Mouse (Mus musculus) spleen, adult 12 weeks (tissue): Measurements from ENCODE around the gene Tgm5.
"Not testable (repeated sequence)": the region's sequence is repeated elsewhere in the genome, so short reads cannot be mapped to it uniquely, and the experiment has no call there.

Experiments used
- DNase-seq: peaks from one replicate; pipeline ENCODE4 v3.0.0; 2022; ENCODE audit warnings: low spot score

The Tgm5 gene

DNA sequence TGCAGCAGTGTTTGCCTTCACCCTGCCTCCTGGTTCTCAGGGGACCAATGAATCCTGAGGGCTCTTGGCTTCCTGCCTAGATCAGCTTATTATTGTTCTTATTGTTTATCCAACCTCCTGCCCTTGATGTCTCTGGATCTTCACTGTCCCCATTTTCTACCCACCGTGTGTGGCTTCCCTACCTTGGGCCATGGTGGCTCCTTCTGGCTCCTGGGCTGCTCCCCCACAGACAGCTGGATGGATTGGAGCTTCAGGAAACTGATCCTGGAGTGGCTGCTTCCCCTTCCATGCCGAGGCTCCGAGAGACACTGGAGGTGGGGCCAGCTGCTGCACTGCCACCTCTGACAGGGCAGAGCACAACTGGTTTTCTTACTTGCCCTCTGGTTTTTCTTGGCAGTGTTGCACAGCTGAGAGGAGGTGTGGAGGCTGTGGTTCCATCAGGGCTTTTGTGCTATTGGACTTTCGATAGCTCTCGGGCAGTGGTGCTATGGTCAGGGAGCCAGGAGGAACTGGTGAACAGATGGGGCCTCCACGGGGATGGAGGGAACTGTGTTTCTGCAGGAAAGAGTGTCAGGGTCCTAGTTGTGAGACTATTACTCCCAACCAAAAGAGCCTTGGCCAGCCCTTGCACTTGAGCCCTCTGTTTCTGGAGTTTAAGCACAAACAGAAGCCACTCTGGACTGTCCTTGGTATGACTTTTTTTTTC lies at the start of gene Tgm5:
Gene Tgm5 (minus strand): TSS at position 362 of the 706 bp plus-strand sequence.
- DNase-seq = no peak

DNA sequence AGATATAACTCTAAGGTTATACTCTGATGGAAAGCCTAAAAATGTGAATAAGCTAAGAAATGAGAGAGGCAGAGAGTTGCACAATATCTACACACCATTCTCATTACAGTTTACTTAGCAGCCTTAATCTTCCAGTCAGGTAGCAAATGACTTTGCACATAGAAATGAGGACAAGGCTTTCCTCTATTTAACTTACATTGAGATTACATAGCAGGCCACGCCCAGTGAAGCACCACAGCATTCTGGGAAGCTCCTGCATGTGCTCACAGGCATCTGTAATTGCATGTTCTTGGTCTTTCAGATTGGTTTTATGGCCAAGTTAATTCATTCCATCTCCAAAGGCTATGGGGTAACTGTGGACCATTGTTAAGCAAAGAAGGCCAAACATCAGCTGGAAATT lies 47.2 kb upstream of the Tgm5 start:
- no peak for DNase-seq

DNA sequence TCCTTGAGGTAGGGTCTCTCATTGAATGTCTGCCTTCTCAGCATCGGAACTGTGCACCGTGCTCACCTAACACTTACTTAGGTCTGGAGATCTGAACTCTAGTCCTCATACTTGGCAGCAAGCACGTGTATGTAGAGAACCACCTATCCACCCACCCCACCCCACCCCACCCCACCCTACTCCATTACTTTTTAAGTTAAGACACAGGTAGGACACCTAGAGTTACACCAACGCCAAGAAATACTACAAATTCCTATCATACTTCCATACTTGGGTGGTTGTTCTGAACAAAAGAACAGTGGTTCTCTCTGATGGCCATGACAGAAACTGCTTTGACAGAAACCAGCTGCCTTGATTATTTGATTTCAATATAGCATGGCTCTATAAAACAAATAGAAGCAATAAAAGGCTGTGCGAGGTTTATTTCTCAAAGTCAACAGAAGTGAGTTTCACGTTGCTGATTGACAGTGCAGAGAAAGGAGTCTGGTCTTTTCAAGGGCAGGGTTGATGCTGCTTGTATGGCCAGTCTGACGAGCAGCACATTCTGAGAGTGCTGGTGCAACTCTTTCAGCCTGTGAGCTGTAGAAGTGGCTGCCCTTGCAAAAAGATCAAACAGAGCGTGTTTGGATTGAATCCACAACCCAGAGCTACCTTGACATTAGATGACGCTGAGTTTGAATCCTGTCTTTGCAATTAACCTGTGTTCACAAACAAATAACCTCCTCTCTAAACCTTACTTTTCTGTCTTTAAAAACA lies 43.4 kb upstream of the Tgm5 start:
- DNase-seq = no peak

DNA sequence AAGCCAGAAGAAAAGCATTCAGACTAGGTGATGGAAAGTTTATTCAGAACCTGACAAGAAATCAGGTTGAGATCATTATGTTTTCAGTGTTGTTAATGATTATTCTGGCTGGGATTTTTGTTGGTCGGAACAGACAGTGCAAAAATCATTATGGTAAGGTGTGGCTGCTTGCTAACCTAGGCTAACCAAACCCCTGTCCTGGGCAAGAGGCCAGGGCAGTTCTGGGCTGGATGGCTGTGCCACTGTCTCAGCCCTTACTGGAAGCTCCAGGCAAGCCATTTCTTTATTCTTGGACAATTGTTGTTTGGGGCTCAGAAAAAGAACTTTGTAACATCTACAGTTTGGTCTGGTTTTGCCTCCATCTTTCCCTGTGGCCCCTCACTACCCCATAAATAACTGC lies 41.9 kb upstream of the Tgm5 start:
- no peak for DNase-seq

DNA sequence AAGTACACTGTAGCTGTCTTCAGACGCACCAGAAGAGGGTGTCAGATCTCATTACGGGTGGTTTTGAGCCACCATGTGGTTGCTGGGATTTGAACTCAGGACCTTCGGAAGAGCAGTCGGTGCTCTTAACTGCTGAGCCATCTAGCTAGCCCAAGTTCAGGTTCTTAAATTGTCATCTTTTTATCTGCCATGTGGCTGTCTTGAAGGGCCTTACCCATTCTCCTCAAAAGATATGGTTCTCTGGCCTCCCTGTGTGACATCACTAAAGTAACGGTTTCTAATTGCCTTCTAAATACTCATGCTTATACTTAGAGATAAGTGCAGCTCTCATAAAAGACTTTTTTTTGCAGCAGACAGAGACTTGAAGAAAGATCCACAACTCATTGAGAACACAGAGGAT lies 40.7 kb upstream of the Tgm5 start:
- DNase-seq = not testable (repeated sequence)

DNA sequence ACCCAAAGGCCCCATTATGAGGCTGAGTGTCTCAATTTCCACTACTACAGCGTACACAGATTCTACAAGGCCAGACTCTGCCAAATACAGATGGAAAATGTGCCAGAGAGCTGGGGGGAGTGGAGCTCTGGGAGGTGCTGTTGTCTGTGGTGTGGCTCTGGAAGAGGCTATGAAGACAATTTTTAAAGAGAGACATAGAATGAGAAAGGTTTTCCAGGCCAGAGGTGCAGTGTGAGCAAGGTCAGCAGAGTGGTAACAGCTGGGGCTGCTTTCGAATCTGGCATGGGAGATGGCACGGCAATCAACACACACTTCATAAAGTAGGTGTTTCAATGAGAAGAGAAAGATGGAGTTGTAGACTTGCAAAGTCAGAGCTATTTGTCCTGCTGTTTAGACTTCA lies 33.6 kb upstream of the Tgm5 start:
- DNase-seq = no peak

DNA sequence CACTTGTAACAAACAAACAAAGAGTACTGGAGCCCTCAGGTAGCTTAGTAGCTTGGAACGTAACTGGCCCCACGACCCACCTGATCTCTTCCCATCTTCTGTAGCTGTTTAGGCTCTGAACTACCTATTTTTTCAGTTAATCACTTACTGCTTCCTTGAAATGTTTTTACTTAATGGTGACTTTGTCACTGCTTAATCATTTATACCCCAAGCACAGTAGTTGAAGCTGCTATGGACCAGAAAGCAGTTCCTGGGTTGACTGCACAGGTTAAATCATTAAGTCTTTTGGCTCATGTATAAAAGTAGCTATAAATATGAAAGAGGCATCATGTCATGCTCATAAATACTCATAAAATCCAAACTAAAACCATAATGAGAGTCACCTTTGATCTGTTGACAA lies 29.8 kb upstream of the Tgm5 start:
- no peak for DNase-seq

DNA sequence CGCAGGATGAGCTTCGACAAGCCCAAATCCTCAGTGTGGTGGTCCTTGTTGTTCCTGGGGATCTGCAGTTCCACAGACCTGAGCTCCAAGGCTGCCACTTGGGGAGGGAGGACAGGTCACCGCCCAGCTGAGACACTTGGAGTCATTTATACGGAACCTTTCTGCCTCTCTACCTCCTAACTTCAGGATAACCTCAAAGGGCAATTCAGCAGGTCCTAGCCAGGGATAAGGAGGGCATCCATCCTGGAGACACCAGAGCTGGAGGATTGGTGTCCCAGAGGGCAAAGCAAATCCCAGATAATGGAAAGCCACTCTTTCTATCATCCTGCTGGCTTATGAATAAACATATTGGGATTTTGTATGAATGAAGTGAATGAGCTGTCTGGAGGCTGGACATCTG lies 24.1 kb upstream of the Tgm5 start, which contains the start of gene Tgm7:
Gene Tgm7 (minus strand): TSS at position 101 of the 400 bp plus-strand sequence.
- DNase-seq = no peak

DNA sequence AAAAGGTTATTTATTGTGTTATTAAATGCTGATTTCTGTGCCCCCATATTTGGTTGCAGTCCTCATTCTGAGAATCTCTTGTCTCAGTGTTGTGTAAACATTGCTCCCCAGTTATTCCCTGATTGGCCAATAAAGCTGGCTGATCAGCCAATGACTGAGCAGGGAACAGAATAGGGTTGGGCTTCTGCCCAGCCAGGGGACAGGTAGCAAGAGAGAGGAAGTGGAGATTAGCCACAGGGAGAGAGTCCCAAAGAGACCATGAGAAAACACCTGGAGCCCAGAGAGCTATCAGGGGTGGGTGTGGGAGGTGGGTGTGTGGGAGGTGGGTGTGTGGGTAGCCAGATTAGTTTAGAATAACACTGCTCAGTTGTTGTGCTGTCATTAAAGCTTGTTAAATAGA lies 20.3 kb upstream of the Tgm5 start:
- no peak for DNase-seq

DNA sequence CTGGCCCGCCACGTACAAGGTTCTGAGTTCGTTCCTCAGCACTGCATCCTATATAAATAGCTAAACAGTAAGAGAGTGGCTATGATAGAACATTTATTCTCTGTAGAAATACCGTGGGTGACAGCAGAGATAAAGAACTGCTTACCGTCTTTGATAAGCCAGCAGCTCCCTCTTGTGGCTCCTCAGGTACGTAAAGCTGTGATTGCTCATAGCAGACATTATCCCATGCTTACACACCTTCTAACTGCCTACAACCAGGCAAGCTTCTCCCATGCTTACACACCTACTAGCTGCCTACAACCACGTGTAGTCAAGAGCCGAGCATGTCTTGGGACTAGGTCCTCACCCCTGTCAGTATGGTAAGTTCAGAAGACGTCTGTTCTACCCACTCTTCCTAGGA lies 16.4 kb upstream of the Tgm5 start:
- peak; percentile 43 for DNase-seq

DNA sequence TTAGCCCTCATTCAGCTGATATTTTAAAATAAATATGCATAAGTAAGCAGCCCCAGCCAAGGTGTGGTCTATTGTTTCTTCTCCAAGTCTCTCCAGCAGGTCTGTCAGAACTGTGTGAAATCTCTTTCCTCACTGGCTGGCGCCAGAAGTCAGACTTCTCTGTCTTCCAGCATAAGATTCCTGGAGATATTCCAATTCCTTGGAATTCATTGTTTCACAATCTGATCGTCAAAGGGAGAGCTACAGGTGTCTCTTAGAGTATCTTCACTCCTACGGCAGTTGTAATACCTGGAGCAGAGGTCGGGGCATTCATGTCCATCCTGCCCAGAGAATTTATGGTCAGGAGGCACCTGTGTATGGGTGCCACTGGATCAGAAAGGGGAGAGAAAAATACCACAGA lies 4.1 kb upstream of the Tgm5 start:
- DNase-seq = no peak

DNA sequence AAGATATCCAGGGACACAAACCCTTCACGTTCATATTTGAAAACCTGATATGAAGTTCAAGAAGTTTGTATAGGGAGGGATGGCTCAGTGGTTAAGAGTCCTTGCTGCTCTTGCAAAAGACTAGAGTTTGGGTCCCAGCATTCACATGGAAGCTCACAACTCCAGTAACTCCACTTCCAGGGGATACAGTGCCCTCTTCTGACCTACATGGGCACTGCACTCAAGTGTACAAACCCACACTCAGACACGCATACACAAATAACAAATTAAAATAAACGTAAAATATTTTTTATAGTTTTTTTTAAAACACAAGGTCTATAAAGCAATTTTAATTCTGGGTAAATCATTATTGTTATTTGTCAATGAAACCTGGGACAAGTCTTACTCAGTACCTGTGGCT lies 2.9 kb upstream of the Tgm5 start:
- no peak for DNase-seq

DNA sequence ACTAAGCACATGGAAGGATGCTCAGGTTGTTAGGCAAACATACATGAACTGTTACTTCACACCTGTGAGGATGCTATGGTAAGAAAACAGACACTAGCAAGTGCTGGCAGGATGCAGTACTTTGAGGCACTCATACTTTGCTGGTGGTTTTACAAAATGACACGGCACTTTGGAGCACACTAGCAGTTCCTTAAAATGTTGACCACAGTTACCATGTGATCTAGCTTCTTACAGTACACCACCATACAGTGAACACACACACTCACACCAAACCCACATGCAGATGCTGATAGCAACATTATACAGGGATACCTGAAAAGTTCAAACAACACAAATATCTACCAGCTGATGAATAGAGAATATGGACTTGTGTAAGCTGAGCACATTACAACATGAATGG lies 3.0 kb downstream of the Tgm5 start:
- DNase-seq = no peak

DNA sequence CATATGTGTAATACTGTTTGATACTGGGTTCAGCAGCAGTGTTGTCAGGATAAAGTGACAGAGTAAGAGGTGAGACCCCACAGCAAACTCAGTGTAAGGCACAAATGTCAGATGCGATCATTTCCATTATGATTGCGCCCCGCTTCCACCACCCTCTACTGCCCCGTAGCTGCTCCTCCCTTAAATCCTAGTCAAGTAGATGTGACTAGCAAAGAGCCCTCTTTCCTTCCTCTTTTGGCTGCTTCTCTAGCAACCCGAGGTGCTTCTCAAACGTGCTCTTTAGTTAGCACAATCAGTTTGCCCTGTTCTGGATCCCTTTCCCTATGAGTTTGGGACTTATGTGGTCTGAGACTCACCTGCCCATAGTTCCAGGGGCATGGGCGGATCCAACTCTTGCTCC lies 10.9 kb downstream of the Tgm5 start:
- no peak for DNase-seq

DNA sequence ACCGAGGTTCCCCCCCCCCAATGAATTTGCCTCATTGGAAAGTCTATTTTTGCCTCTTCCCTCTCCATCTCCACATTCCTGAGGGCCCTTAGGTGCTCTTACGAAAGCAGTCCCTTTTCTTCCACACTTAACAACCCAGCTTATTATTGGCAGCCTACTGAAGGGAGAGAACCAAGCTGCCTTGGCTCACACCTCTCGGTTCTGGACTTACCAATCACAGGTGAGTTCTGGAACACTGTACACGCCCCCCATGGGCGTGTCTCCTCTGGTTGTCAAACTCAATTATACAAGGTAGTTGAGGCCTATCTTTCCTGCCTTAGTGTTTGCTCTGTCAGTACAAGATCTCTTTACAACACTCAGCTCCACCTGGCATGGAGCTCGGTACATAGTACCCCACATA lies 13.8 kb downstream of the Tgm5 start:
- DNase-seq = no peak

DNA sequence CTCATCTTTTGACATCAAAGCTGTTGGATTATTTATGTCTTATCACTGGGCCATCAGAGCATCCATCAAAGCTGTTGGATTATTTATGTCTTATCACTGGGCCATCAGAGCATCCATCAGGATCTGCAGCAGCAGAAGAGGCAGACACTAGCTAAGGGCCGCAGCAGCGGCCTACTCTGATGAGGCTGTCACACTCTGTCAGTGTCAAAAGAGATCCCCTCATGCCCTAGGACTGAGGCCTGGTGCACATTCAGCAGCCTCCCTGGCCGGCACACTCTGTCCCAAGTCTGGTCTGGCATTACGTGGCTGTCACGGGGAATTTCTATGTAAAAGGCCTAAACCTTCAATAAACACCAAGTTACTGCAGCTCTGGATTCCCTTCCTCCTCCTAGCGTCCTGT lies 16.1 kb downstream of the Tgm5 start:
- no peak for DNase-seq

DNA sequence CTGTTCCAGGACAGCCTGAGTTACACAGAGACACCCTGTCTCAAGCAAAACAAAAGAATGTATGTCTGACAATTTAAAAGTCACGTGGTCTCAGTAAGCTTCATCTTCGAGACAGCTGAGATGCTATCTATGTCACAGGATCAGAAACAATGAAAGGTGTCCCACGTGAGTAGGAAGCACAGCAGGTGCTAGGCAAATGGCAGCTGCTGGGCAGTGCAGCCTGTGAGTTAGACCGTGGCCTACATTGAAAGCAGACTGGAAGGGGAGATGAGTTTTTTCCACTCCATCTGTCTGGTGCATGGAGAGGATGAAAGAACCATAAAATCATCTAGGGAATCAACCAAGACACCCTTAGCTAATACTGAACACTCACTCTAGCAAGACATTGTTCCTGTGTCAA lies 18.5 kb downstream of the Tgm5 start:
- DNase-seq = no peak

DNA sequence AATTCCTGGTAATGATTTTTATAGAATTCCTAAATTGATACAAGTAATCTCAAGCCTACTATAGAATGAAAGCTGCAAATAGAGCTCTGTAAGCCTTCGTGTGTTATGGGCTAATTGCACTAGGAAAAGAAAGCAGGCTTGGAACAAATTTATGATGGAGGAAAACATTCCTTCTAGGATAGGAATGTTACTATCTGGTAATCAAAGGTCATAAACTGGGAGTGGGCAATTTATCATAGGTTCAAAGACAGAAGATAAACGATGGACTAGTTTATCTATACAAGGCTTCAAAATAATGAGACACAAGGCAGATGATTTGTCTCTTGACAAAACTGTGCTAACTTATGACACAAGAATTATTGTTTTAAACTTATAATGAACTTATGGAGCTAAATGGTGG lies 24.3 kb downstream of the Tgm5 start:
- DNase-seq = no peak

DNA sequence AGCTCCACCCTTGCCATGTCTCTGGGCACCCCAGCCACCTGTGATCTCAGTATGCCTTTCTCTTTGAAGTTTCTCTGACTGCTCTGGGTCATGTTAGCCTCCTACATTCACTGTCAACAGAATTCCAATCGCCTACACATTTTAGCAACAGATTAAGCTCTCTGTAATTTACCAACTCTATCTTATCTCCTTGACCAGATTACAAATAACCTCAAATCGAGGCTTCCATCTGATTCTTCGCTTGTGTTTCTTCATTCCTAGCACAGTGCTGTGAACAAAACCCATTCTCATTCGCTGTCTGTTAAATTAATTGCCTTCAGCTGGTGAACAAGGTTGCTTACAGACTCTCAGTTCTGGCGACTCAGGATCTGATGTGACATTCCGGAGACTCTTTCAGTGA lies 27.6 kb downstream of the Tgm5 start:
- DNase-seq = no peak

DNA sequence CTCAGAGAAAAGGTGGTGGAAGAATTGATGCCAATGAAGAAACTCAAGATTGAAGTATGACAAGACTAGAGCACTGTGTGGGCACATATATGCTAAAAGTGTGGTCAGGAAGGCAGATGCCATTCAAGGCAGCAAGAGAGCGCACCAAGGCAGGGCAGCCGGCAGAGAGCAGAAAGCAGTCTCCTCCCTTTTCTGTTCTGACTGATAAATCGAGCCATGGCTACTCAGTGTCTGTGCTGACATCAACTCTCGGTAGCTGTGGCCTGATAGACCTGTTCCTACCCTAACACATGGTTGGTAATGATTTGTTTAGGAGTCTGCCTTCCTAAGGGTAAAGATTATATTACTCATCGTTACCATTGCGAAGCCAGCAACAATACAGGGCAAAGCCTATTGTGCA lies 29.7 kb downstream of the Tgm5 start:
- DNase-seq = peak; percentile 40

DNA sequence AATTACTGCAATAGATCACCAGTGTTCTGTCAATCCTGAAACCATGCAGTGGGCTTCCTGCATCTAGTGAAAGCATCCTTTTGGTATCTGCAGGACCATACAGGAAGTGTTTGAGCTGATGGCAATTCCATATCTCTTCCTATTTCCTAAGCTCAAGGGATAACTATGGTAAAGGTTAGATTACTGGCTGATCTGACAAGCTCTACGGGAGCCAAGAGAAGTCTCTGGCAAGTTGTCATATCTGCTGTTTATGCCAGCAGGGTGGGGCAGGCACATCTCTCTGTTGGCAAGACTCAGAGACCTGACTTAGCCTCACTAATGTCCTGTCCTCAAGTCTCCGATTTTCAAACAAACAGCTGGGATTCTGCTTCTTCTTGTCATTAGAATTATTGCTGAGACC lies 31.6 kb downstream of the Tgm5 start:
- DNase-seq = no peak

DNA sequence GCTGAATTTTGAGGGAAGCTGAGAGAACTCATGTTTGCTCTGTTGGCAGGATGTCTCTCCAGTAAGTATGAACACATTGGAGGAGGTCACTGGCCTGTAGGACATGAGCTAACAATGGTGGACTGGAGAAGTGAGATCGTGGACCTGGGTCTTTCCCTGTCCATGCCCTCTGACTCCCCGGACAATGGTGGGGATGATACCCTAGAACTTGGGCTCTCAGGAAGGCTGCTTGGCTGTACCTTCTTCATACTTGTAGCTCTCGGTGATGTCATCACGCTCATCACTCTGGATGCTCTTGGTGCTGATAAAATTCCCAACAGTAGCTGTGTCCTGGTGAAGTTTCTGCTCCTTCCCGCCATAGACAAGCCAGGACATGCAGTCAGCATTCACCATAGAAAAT lies 33.5 kb downstream of the Tgm5 start:
- no peak for DNase-seq

DNA sequence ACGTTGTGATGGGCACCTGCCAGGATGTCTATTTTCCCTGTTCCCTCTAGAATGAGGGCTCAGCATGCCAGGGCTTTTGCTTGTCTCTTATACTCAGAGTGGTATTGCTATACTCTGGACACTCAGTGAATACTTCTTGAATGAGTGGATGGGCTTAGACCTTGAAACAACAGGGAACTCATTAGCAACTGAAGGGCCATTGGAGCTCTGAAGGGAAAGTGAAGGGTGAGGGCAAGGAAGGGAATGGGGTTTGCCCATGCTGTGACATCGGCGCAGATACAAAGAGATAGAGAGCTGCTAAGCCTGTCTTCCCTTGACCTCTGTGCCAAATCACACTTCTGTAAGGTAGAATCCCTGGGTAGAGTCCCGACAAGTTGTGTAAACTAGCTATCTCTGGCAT lies 40.0 kb downstream of the Tgm5 start:
- no peak for DNase-seq

DNA sequence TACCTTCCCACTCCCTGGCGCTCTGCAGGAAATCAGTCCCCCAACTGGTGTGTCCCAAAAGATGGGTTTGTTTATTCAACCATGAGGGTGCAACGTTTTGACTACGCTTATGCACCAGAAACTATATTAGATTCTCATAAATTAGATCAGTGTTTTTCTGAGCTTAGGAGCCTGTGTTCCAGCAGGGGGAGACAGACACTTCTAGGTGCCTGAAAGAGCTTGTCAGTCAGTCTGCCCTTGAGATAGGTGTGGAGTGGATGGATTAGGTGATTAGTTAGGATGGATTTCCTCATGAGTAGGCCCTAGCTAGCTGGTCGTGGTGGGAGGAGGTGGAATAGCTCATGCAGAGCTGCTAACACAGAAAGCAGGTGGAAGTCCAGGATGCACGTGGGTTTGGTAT lies 44.5 kb downstream of the Tgm5 start:
- no peak for DNase-seq
